Mouse (Mus musculus) cerebellum, adult 9-10 months (tissue): ENCODE data around the gene Flrt1.

Experiments
- DNase-seq: peaks from one replicate; pipeline ENCODE4 v3.0.0; 2022

The Flrt1 gene

GRCm38 (mm10) chr19:7105544-7105943, at the start of gene Flrt1:
Gene Flrt1 (minus strand): TSS chr19:7105729.
- no peak for DNase-seq

GRCm38 (mm10) chr19:7155196-7155595, 49.7 kb upstream of the Flrt1 start:
- no peak for DNase-seq

- no peak for DNase-seq
Measured at GRCm38 (mm10) chr19:7153232-7153631, 47.7 kb upstream of the Flrt1 start.

DNA sequence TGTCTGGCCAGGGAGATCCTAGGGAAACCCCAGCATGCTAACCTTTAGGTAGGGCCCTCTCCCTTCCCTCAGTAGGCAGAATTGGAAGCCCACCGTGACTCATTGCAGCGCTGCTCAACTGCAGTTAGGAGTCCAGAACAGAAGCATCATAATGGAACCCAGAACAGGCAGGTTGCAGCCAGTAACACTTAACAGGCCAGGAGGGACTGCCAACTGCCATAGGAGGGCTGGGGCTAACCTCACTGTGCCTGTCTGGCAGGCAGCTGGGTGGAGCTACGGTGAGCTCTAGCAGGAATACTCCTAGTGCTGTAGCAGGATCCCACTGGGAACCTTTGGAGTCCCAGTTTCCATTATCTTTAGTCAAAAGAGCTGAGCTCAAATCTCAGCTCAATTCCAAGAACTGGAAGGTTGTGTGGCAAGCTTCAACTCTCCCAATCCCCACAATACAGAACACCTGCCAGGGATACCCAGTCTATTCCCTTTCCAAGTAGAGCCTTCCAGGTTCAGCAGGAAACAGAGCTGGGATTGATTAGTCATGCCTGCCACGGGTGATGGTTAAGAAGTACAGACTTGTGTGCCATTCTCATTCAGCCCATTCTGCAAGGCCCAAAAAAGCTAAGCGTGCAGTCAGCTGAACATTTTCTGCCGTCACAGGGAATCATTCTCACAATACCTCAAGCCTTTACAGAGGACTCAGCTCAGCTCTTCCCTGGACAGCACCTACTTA, 46.6 kb upstream of the Flrt1 start:
- DNase-seq = no peak

GRCm38 (mm10) chr19:7151300-7151926, 45.9 kb upstream of the Flrt1 start:
- DNase-seq = no peak

DNA sequence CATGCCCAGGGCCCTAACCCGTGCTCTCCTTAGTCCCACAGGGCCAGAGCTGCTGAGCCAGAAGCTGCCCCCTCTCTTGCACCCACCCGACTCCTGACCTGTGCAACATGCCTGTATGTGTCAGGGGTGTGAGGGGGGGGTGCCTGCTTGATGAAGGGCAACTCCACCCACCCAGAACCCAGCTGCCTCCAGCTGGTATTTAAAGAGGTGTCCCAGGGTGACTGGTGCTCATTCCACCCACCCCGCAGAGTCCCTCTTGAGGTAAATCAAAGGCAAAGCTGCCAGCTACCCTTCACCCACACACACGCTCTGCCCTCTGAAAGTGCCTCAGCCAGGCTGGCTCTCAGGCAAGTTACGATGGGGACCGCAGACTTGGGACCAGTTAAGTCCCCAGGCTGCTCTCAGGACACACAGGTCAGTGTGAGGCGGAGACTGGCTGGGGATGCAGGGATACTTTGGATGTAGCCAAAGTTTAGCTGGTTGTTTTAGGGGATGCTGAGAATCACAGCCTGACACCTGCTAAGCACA, 43.7 kb upstream of the Flrt1 start:
- DNase-seq = no peak

DNA sequence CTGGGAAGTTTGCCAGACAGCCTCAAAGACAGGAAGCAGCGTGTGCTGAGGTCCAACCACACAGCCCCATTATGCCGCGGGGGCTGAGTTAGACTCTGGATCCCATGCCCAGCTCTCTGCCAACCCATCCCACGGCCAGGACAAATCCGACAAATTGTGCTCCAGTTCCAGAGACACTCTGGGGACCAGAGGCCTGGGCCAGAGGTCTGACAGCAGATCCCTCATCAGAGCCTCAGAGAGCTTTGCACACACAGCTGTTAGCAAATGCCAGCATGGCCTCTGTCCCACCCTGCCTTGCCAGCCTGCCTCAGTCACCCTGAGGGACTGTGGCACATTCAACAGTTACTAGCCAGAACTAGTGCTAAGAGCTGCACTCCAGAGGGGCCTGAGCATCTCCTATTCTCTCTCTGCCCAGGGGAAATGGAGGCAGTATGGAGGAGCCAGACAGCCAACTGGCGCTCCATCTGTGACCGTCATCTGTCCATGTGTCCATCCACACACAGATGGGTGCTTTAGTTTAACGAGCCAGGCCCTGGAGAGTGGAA, 43.1 kb upstream of the Flrt1 start:
- peak; percentile 55 for DNase-seq

DNA sequence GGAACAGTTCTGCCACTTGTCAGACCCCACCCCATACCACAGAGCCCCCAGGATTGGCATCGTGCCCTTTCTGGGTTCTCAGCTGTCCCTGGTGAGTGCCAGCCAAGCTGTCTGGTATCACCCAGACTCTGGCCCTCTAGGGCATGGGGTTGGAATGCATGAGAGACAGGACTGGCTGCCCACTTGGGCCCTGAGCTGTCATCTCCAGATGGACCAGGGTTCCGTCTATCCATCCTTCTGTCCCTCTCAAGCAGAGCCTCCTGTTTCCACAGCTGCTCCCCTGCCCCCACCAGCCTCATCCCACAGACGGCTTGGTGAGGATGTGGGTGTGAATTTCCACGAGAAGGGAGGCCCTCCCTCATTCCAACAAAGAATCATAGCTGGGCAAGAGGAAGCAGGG, 42.6 kb upstream of the Flrt1 start:
- DNase-seq = no peak

- DNase-seq = no peak
Measured at GRCm38 (mm10) chr19:7146376-7146775, 40.8 kb upstream of the Flrt1 start.

GRCm38 (mm10) chr19:7144458-7144857, 38.9 kb upstream of the Flrt1 start:
- DNase-seq = no peak

DNA sequence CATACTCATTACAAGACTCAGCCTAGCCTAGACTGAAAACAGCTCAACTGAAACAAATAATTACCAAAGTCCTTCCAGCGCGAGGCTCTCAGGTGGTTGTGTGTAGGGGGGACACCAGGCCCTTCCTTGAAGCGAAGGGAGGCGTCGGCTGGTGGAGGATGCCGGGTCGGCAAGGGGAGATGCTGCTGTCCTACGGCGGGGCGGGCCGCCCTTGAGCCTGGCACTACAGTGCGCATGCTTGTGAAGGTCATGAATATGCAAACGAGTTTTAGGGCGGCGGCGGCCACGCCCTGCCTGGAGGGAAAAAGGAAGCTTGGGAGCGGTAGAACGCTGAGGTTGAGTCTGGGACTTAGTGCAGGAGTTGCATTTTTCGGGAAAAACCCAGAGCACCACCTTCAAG, 38.3 kb upstream of the Flrt1 start:
- DNase-seq = no peak

DNA sequence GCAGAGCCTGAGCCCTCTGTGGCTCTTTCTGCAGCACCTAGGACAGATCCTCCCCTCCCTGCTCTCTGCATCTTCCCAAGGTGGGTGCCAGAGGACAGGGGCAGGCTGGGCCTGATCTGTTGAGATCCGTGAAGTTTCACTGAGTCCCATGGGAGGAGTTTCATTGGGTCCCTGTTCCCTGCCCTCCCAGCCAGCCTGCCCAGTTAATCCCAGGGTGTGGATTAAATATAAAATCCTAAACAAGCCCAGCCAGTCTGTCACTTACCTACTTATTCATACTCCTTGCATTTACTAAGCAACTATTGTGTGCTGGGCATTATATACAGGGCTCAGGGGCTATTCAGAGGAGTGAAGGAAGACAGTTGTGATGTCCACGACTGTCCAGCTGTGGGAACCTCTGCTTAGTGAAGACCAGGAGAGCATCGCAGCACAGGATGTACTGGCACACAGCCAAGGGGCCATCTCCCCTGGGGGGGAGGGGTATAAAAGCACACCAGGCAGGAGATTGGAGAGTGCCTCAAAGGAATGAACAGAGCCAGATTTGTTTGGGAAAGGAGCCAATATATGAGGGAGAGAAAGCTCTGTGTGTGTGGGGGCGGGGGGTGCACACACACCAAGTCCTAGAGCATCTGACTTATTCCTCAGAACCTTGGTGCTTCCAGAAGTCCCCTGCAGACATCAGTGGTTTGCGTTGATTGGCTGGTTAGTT, 36.8 kb upstream of the Flrt1 start:
- no peak for DNase-seq

GRCm38 (mm10) chr19:7140856-7141421, 35.4 kb upstream of the Flrt1 start:
- DNase-seq = no peak

GRCm38 (mm10) chr19:7140373-7140772, 34.8 kb upstream of the Flrt1 start:
- DNase-seq = no peak

DNA sequence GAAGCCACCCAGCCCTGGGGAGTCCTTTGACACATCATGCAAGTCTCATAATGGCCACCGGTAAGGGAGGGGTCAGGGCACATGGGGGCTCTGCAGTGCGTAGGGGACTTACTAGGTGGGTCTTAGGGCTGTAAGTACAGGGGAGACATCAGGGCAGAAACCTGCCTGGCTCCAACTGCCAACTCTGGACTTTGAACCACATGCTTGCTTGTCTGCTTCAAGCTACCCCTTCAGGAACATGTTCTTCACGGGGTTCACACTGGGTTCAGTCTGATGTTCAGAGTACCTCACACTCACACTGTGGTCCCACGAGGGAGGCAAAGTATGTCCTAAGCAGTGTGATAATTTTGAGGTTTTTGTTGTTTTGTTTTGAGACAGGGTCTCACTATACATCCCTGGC, 33.8 kb upstream of the Flrt1 start:
- DNase-seq = no peak

DNA sequence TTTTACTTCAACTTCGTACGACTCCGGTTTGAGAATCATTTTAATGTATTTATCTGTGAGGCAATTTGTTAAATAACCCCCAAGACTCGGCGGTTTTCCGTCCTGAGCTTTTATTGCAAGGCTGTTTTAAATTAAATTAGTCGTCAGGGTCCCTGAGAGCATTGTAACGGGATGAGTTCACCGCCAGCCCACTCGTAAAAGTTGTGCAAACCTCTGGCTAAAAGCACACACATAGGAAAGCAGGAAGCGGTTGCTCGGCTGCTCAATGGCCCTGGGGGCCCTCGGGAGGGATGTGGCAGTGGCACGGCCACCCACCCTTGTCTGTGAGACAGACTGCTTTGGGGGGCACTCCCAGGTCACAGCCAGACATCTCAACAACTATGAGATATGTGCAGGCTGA, 32.8 kb upstream of the Flrt1 start:
- DNase-seq = no peak

DNA sequence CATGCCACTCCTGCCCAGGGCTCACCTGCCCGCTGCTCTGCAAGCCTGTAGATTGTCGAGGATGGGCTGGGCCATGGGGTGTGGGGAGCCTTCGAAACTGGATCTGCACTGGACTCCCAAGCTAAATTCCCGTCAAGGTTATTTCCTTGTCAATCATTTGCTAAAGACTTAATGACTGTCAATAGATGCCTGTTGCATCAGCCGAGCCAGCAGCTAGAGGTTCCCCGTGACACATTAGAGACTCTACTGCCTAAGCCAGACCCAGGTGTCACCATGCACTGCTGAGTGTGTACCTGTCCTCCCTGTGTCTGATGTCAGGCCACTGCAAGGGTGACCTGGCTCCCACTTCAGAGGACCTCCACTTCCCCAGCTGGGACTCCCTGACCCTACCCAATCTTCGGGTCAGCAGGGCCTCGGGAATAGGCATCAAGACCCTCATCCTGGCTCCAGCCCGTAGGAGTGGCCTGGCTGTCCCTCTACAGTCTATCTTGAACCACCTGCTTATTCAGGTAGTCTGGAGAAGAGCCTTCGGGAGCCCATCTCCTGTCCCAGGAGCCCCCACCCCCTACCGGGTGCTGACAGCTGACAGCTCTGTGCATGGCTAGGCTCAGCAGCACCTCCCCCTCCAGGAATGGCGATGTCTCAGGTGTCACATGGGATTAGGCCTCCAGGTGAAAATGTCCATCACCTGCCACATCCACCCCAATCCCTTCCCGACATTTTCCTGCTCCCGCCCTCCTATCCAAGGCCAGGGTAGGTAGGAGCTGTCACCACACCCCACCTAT, 31.4 kb upstream of the Flrt1 start:
- DNase-seq = no peak

DNA sequence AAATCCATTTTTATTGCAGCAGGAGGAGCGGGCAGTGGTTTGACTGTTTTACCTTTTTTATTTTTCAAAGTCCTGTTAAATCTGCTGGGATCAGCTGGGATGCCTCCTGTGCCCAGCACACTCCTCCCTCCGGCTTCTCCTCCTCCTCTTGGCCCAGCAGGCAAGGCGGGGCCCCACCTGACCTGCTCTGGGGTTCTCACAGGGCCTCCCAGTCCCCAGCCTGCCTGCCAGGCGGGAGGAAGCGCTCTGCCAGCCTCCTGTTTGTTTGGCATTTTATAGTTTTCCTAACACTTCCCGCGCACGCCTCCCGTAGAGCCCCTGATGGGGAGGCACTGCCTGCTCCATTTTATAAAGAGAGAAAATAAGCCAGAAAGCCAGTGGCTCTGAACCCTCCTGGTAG, 30.5 kb upstream of the Flrt1 start:
- peak; percentile 81 for DNase-seq

DNA sequence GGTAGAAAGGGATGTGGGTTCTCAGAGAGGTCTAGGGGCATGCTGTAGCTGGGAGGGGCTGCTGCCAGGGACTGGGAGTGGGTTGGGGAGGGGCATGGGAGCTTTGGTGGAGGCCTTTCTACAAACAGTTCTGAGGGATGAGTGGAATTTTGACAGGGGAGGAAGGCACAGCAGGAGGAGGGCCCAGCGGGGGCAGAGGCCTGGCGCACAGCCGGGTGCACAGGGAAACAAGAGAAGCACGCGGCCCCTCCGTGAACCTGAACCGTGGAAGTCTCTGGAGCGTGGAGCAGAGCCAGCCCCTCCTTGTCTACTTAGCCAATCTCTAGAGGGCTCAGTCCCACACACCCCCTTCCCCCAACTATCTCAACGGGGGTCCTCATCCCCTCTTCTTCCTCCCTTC, 30.0 kb upstream of the Flrt1 start:
- DNase-seq = peak; percentile 72

- DNase-seq = no peak
Measured at GRCm38 (mm10) chr19:7134631-7135091, 29.1 kb upstream of the Flrt1 start.

GRCm38 (mm10) chr19:7133436-7133835, 27.9 kb upstream of the Flrt1 start:
- DNase-seq = no peak

- DNase-seq = no peak
Measured at GRCm38 (mm10) chr19:7130317-7130716, 24.8 kb upstream of the Flrt1 start.
